Mouse (Mus musculus) C2C12 (cell line): ENCODE data around the gene Zfp637. TPM values are rescaled to one million over a fixed set of nuclear protein-coding genes. Genes with fewer than 3 reads are reported as not detected.
"Not testable (repeated sequence)": the region's sequence is repeated elsewhere in the genome, so short reads cannot be mapped to it uniquely, and the experiment has no call there.

Source experiments
- H3K27me3 ChIP-seq: one replicate; pipeline ENCODE4 v1.6.1; 2011; ENCODE audit not compliant: control insufficient read depth, insufficient read depth, insufficient read length
- H3K36me3 ChIP-seq: one replicate; pipeline ENCODE4 v1.6.1; 2011; ENCODE audit not compliant: control insufficient read depth, insufficient read depth
- H3K4me3 ChIP-seq: one replicate; pipeline ENCODE4 v1.5.1; 2011; ENCODE audit warnings: mild to moderate bottlenecking, control low read depth; ENCODE audit not compliant: poor library complexity, insufficient read depth, severe bottlenecking
- H3K79me2 ChIP-seq: one replicate; pipeline ENCODE4 v1.6.1; 2011; ENCODE audit not compliant: control insufficient read depth, insufficient read depth
- H3K79me3 ChIP-seq: one replicate; pipeline ENCODE4 v1.6.1; 2011; ENCODE audit warnings: low read depth, control low read depth
- H3ac ChIP-seq: one replicate; pipeline ENCODE3; 2011; ENCODE audit warnings: low read depth; ENCODE audit not compliant: control insufficient read depth, insufficient read length
- CEBPB ChIP-seq: IDR thresholded peaks from one replicate; pipeline ENCODE4 v1.6.1; 2011; ENCODE audit warnings: low read depth, mild to moderate bottlenecking, control low read depth, moderate library complexity
- CTCF ChIP-seq: IDR thresholded peaks from one replicate; pipeline ENCODE4 v1.5.1; 2011; ENCODE audit not compliant: control insufficient read depth, insufficient read depth, insufficient read length
- FOSL1 ChIP-seq: IDR thresholded peaks from one replicate; pipeline ENCODE4 v1.8.0; 2011; ENCODE audit warnings: mild to moderate bottlenecking, low read length; ENCODE audit not compliant: poor library complexity, insufficient read depth, severe bottlenecking
- MAX ChIP-seq: IDR thresholded peaks from one replicate; pipeline ENCODE4 v1.6.1; 2011; ENCODE audit warnings: mild to moderate bottlenecking, control low read depth
- MYOD1 ChIP-seq: IDR thresholded peaks from one replicate; pipeline ENCODE4 v1.6.1; 2011; ENCODE audit warnings: low read depth; ENCODE audit not compliant: control insufficient read depth, insufficient read length
- MYOG ChIP-seq: IDR thresholded peaks from one replicate; pipeline ENCODE4 v1.6.1; 2011; ENCODE audit not compliant: control insufficient read depth, insufficient read length; ENCODE audit errors: extremely low read depth
- USF1 ChIP-seq: IDR thresholded peaks from one replicate; pipeline ENCODE4 v1.6.1; 2011; ENCODE audit warnings: low read depth, mild to moderate bottlenecking, control low read depth, moderate library complexity
- polyA plus RNA-seq: library from polyadenylated mRNA; unstranded; fragments of >200 nt; fragmentation: generic; extraction: Trizol; gene quantifications from one replicate; pipeline ENCODE4 v1.2.1, GENCODE M21; 2012; ENCODE audit warnings: missing spikeins

Gene Zfp637
- polyA plus RNA-seq, 1 experiment: 53.2 TPM

- Histone ChIP-seq H3K79me3 (no peaks in the 10 kb centered on the region), H3K36me3 (no peaks in the 10 kb centered on the region), H3ac (no peak overlapping the region), H3K27me3 (peaks cover 20% of the 10 kb centered on the region), H3K79me2 (no peaks in the 10 kb centered on the region), H3K4me3 (no peak overlapping the region)
- TF ChIP-seq FOSL1 (no peak), CTCF (peak; percentile 79)
Measured at GRCm38 (mm10) chr6:117828273-117828672, 12.7 kb upstream of the Zfp637 start.

- Histone ChIP-seq H3ac (peak overlapping the region; percentile 89), H3K4me3 (peak overlapping the region; percentile 66), H3K27me3 (no peaks in the 10 kb centered on the region), H3K79me3 (peaks cover 1% of the 10 kb centered on the region), H3K79me2 (peaks cover 12% of the 10 kb centered on the region), H3K36me3 (peaks cover 37% of the 10 kb centered on the region)
- TF ChIP-seq CEBPB (no peak), MYOG (no peak)
Measured at GRCm38 (mm10) chr6:117841511-117841955, 553 bp downstream of the Zfp637 start.

GRCm38 (mm10) chr6:117844597-117844996 is 3.6 kb downstream of the Zfp637 start:
- Histone ChIP-seq H3ac (no peak overlapping the region), H3K36me3 (peaks cover 49% of the 10 kb centered on the region), H3K4me3 (no peak overlapping the region), H3K79me2 (peaks cover 12% of the 10 kb centered on the region), H3K79me3 (peaks cover 1% of the 10 kb centered on the region), H3K27me3 (no peaks in the 10 kb centered on the region)
- no peak for TF ChIP-seq FOSL1

- H3K36me3 ChIP-seq: peaks cover 49% of the 10 kb centered on the region
- not testable (repeated sequence) for H3K4me3 ChIP-seq, H3K79me3 ChIP-seq, H3K79me2 ChIP-seq, H3ac ChIP-seq, H3K27me3 ChIP-seq
Measured at GRCm38 (mm10) chr6:117846671-117847070, 5.7 kb downstream of the Zfp637 start.

- H3K79me3 ChIP-seq: peaks cover 1% of the 10 kb centered on the region
- H3K36me3 ChIP-seq: peaks cover 49% of the 10 kb centered on the region
- H3ac ChIP-seq: no peak overlapping the region
- no peak overlapping the region for H3K4me3 ChIP-seq
- H3K79me2 ChIP-seq: no peaks in the 10 kb centered on the region
- TF ChIP-seq MYOD1: no peak
- TF ChIP-seq FOSL1: no peak
- TF ChIP-seq MYOG: no peak
- no peak for TF ChIP-seq CEBPB
- TF ChIP-seq MAX: no peak
- no peak for TF ChIP-seq USF1
- no peak for TF ChIP-seq CTCF
- no peaks in the 10 kb centered on the region for H3K27me3 ChIP-seq
Measured at GRCm38 (mm10) chr6:117847772-117848171, 6.8 kb downstream of the Zfp637 start.

GRCm38 (mm10) chr6:117848577-117848976 is 7.6 kb downstream of the Zfp637 start:
- Histone ChIP-seq H3K79me2 (no peaks in the 10 kb centered on the region), H3K79me3 (no peaks in the 10 kb centered on the region), H3K36me3 (peaks cover 41% of the 10 kb centered on the region), H3ac (no peak overlapping the region), H3K4me3 (no peak overlapping the region), H3K27me3 (no peaks in the 10 kb centered on the region)
- TF ChIP-seq MAX (no peak), MYOG (no peak), CTCF (no peak), FOSL1 (no peak), CEBPB (no peak), MYOD1 (no peak)

GRCm38 (mm10) chr6:117851747-117852146 is 10.8 kb downstream of the Zfp637 start:
- no peaks in the 10 kb centered on the region for H3K79me2 ChIP-seq
- no peak overlapping the region for H3ac ChIP-seq
- H3K27me3 ChIP-seq: no peaks in the 10 kb centered on the region
- peaks cover 10% of the 10 kb centered on the region for H3K36me3 ChIP-seq
- H3K4me3 ChIP-seq: no peak overlapping the region
- no peak for TF ChIP-seq USF1
- TF ChIP-seq MYOG: no peak
- no peak for TF ChIP-seq CTCF
- no peak for TF ChIP-seq CEBPB
- no peak for TF ChIP-seq FOSL1
- no peak for TF ChIP-seq MYOD1
- H3K79me3 ChIP-seq: no peaks in the 10 kb centered on the region
